19 mouse cellular contexts compared by ENCODE assay signal in genomic region chr5:121262415-121262814, GRCm38 (mm10).
"Had no signal": no experiment of that assay in that cellular context is flagged by ENCODE, and none has a peak within 500 bp of the region (broad histone marks: within the 10 kb centered on the region; RNA-seq: fewer than 3 reads in every experiment).

No protein-coding gene starts in this region.

- DNase-seq: lung, adult 18-20 months; lung, embryonic 14.5 days; lung, postnatal 10 days; lung, postnatal 4 days; midbrain, embryonic 14.5 days; retina, postnatal 1 day; right cerebral cortex, adult 18-20 months; right cerebral cortex, postnatal 25 days; right cerebral cortex, postnatal 4 days; spleen, adult 18-20 months; thymus, adult 18-20 months; thymus, postnatal 14 days; thymus, postnatal 36 days had no signal

- H3K27ac ChIP-seq: midbrain, embryonic 10.5 days; midbrain, embryonic 12.5 days; neural tube, embryonic 13.5 days; neural tube, embryonic 15.5 days had no signal

- H3K4me3 ChIP-seq: midbrain, embryonic 10.5 days; midbrain, embryonic 12.5 days; myocyte; neural tube, embryonic 13.5 days; neural tube, embryonic 15.5 days had no signal

- ATAC-seq: midbrain, embryonic 16.5 days had no signal
